Mouse (Mus musculus) cortical plate, adult 2 months (tissue): ENCODE measurements at regions not wholly inside any gene's neighbourhood (a gene's known extent, or its start where the extent isn't known, plus 50 kb on each side); places are given as distances from the start of the nearest gene placed in this dataset.

ENCODE experiments used
- CTCF ChIP-seq: fragments of 200-500 bp; IDR thresholded peaks from 2 replicates; pipeline ENCODE4 v1.5.1; 2011; ENCODE audit warnings: mild to moderate bottlenecking, control low read depth, low read length; ENCODE audit not compliant: insufficient read depth; ENCODE audit errors: extremely low read depth
- POLR2A ChIP-seq: fragments of 200-500 bp; IDR thresholded peaks from 2 replicates; pipeline ENCODE4 v1.6.1; 2011; ENCODE audit warnings: mild to moderate bottlenecking, low read length, control low read depth; ENCODE audit not compliant: insufficient read depth; ENCODE audit errors: extremely low read depth

- TF ChIP-seq CTCF (no peak), POLR2A (no peak)
Measured at GRCm38 (mm10) chr12:105936812-105937530, 73.1 kb upstream of the Vrk1 start.
